Mouse (Mus musculus) erythroblast, embryonic 14.5 days (primary cell): Measurements from ENCODE around the gene Rftn1. TPM values are rescaled to one million over a fixed set of nuclear protein-coding genes. Genes with fewer than 3 reads are reported as not detected.

Experiments
- H3K27me3 ChIP-seq: 2 replicates; pipeline ENCODE4 v1.6.1; 2012; ENCODE audit warnings: inconsistent platforms; ENCODE audit not compliant: control insufficient read depth
- H3K36me3 ChIP-seq: 2 replicates; pipeline ENCODE4 v1.6.1; 2012; ENCODE audit warnings: mild to moderate bottlenecking, inconsistent platforms; ENCODE audit not compliant: control insufficient read depth
- H3K4me1 ChIP-seq: 2 replicates; pipeline ENCODE4 v1.6.1; 2012; ENCODE audit warnings: inconsistent platforms; ENCODE audit not compliant: control insufficient read depth
- H3K4me3 ChIP-seq: replicated peaks from 2 replicates; pipeline ENCODE3; 2012; ENCODE audit warnings: moderate library complexity, mild to moderate bottlenecking, inconsistent platforms
- H3K9me3 ChIP-seq: 2 replicates; pipeline ENCODE4 v1.6.1; 2012; ENCODE audit warnings: low read length, inconsistent platforms, mixed read lengths; ENCODE audit not compliant: control insufficient read depth
- GATA1 ChIP-seq: IDR thresholded peaks from 2 replicates; pipeline ENCODE4 v1.6.1; 2012; ENCODE audit warnings: low read length, inconsistent platforms, mixed read lengths
- TAL1 ChIP-seq: IDR thresholded peaks from 3 replicates; pipeline ENCODE4 v1.6.1; 2012; ENCODE audit warnings: low read length, inconsistent platforms, mixed read lengths
- polyA plus RNA-seq: library from polyadenylated mRNA; stranded (reverse); fragments of >175 nt; gene quantifications from 2 replicates; pipeline ENCODE4 v1.2.3, GENCODE M21; 2012

Gene Rftn1
- polyA plus RNA-seq, 1 experiment, result 0.10 TPM

GRCm38 (mm10) chr17:50106811-50107210, 83.7 kb downstream of the Rftn1 start:
- Histone ChIP-seq H3K36me3 (no peaks in the 10 kb centered on the region), H3K27me3 (no peaks in the 10 kb centered on the region), H3K4me1 (no peaks in the 10 kb centered on the region), H3K9me3 (no peaks in the 10 kb centered on the region), H3K4me3 (no peak overlapping the region)
- TF ChIP-seq GATA1 (no peak), TAL1 (no peak)

GRCm38 (mm10) chr17:50104131-50104530, 86.3 kb downstream of the Rftn1 start:
- no peaks in the 10 kb centered on the region for H3K36me3 ChIP-seq
- peaks cover 3% of the 10 kb centered on the region for H3K4me1 ChIP-seq
- H3K4me3 ChIP-seq, result no peak overlapping the region
- no peaks in the 10 kb centered on the region for H3K27me3 ChIP-seq
- TF ChIP-seq GATA1 (no peak), TAL1 (no peak)
- no peaks in the 10 kb centered on the region for H3K9me3 ChIP-seq

- Histone ChIP-seq H3K27me3 (no peaks in the 10 kb centered on the region), H3K9me3 (no peaks in the 10 kb centered on the region), H3K36me3 (no peaks in the 10 kb centered on the region), H3K4me3 (no peak overlapping the region), H3K4me1 (peaks cover 6% of the 10 kb centered on the region)
- TF ChIP-seq TAL1, result no peak
- TF ChIP-seq GATA1, result no peak
Observed at GRCm38 (mm10) chr17:50101416-50101815, 89.1 kb downstream of the Rftn1 start.

- no peaks in the 10 kb centered on the region for H3K9me3 ChIP-seq
- H3K27me3 ChIP-seq, result no peaks in the 10 kb centered on the region
- H3K4me1 ChIP-seq, result peaks cover 6% of the 10 kb centered on the region
- H3K4me3 ChIP-seq, result no peak overlapping the region
- TF ChIP-seq GATA1, result no peak
- TF ChIP-seq TAL1, result no peak
- no peaks in the 10 kb centered on the region for H3K36me3 ChIP-seq
Observed at GRCm38 (mm10) chr17:50100070-50100469, 90.4 kb downstream of the Rftn1 start.

- TF ChIP-seq GATA1, result no peak
- TF ChIP-seq TAL1, result no peak
- no peaks in the 10 kb centered on the region for H3K36me3 ChIP-seq
- no peaks in the 10 kb centered on the region for H3K27me3 ChIP-seq
- H3K4me1 ChIP-seq, result peaks cover 6% of the 10 kb centered on the region
- H3K4me3 ChIP-seq, result no peak overlapping the region
- H3K9me3 ChIP-seq, result no peaks in the 10 kb centered on the region
Observed at GRCm38 (mm10) chr17:50099378-50099777, 91.1 kb downstream of the Rftn1 start.

GRCm38 (mm10) chr17:50098297-50098696, 92.2 kb downstream of the Rftn1 start:
- H3K4me3 ChIP-seq, result no peak overlapping the region
- H3K4me1 ChIP-seq, result peaks cover 6% of the 10 kb centered on the region
- no peaks in the 10 kb centered on the region for H3K9me3 ChIP-seq
- no peaks in the 10 kb centered on the region for H3K27me3 ChIP-seq
- H3K36me3 ChIP-seq, result no peaks in the 10 kb centered on the region
- TF ChIP-seq TAL1 (no peak), GATA1 (no peak)

GRCm38 (mm10) chr17:50097831-50098230, 92.6 kb downstream of the Rftn1 start:
- TF ChIP-seq TAL1 (no peak), GATA1 (no peak)
- no peaks in the 10 kb centered on the region for H3K27me3 ChIP-seq
- no peak overlapping the region for H3K4me3 ChIP-seq
- H3K36me3 ChIP-seq, result no peaks in the 10 kb centered on the region
- peaks cover 6% of the 10 kb centered on the region for H3K4me1 ChIP-seq
- H3K9me3 ChIP-seq, result no peaks in the 10 kb centered on the region

- TF ChIP-seq GATA1, result no peak
- no peak for TF ChIP-seq TAL1
- H3K9me3 ChIP-seq, result no peaks in the 10 kb centered on the region
- peaks cover 3% of the 10 kb centered on the region for H3K4me1 ChIP-seq
- no peaks in the 10 kb centered on the region for H3K36me3 ChIP-seq
- no peaks in the 10 kb centered on the region for H3K27me3 ChIP-seq
- H3K4me3 ChIP-seq, result no peak overlapping the region
Observed at GRCm38 (mm10) chr17:50096305-50096704, 94.2 kb downstream of the Rftn1 start.

GRCm38 (mm10) chr17:50094596-50094995, 95.9 kb downstream of the Rftn1 start:
- Histone ChIP-seq H3K27me3 (no peaks in the 10 kb centered on the region), H3K36me3 (no peaks in the 10 kb centered on the region), H3K4me3 (no peak overlapping the region), H3K4me1 (peaks cover 3% of the 10 kb centered on the region), H3K9me3 (no peaks in the 10 kb centered on the region)
- TF ChIP-seq GATA1, result no peak
- no peak for TF ChIP-seq TAL1

GRCm38 (mm10) chr17:50094077-50094476, 96.4 kb downstream of the Rftn1 start:
- H3K36me3 ChIP-seq, result no peaks in the 10 kb centered on the region
- H3K27me3 ChIP-seq, result no peaks in the 10 kb centered on the region
- H3K4me1 ChIP-seq, result peaks cover 3% of the 10 kb centered on the region
- TF ChIP-seq GATA1, result no peak
- TF ChIP-seq TAL1, result no peak
- H3K9me3 ChIP-seq, result no peaks in the 10 kb centered on the region
- no peak overlapping the region for H3K4me3 ChIP-seq
